Mouse (Mus musculus) heart, adult 18-20 months (tissue): Measurements from ENCODE around the gene Gli2. TPM values are rescaled to one million over a fixed set of nuclear protein-coding genes. Genes with fewer than 3 reads are reported as not detected.

ENCODE experiments used
- DNase-seq, 2 experiments: peaks; one replicate each; pipeline ENCODE4 v3.0.0; 2021 to 2022; ENCODE audit warnings: mixed read lengths in 1 of 2
- total RNA-seq, 2 experiments: library from RNA; stranded (reverse); gene quantifications; 2 replicates each; pipeline ENCODE4 v1.2.3; 2021

Gli2 gene
- total RNA-seq, 2 experiments from 2014 or later = 1.0 to 1.2 TPM

- DNase-seq = no peak
These were observed 113.1 kb downstream of the Gli2 start for GRCm38 (mm10) chr1:118940269-118940840.

- DNase-seq = peak; percentile 44 to 50
These were observed 115.2 kb downstream of the Gli2 start for GRCm38 (mm10) chr1:118938206-118938605.

GRCm38 (mm10) chr1:118936108-118936507 lies 117.3 kb downstream of the Gli2 start:
- no peak for DNase-seq

- DNase-seq = no peak
These were observed 117.9 kb downstream of the Gli2 start for GRCm38 (mm10) chr1:118935518-118935917.

- no peak for DNase-seq
These were observed 121.3 kb downstream of the Gli2 start for GRCm38 (mm10) chr1:118932167-118932566.

GRCm38 (mm10) chr1:118927543-118928354 lies 125.7 kb downstream of the Gli2 start:
- DNase-seq = peak; percentile 55 to 79

GRCm38 (mm10) chr1:118926556-118926955 lies 126.9 kb downstream of the Gli2 start:
- DNase-seq = no peak

- no peak for DNase-seq
These were observed 131.2 kb downstream of the Gli2 start for GRCm38 (mm10) chr1:118922189-118922588.

GRCm38 (mm10) chr1:118917520-118918220 lies 135.7 kb downstream of the Gli2 start:
- DNase-seq = no peak

GRCm38 (mm10) chr1:118916477-118917075 lies 136.8 kb downstream of the Gli2 start:
- peak; percentile 22 to 48 for DNase-seq

GRCm38 (mm10) chr1:118913414-118914385 lies 139.7 kb downstream of the Gli2 start:
- peak in 1 of 2 experiments; percentile 22 for DNase-seq

GRCm38 (mm10) chr1:118912929-118913328 lies 140.5 kb downstream of the Gli2 start:
- DNase-seq = no peak

- no peak for DNase-seq
These were observed 142.0 kb downstream of the Gli2 start for GRCm38 (mm10) chr1:118911427-118911727.

- no peak for DNase-seq
These were observed 142.6 kb downstream of the Gli2 start for GRCm38 (mm10) chr1:118910693-118911426.

- no peak for DNase-seq
These were observed 144.4 kb downstream of the Gli2 start for GRCm38 (mm10) chr1:118909051-118909450.

- no peak for DNase-seq
These were observed 145.8 kb downstream of the Gli2 start for GRCm38 (mm10) chr1:118907574-118907973.

GRCm38 (mm10) chr1:118905319-118905718 lies 148.1 kb downstream of the Gli2 start:
- peak in 1 of 2 experiments; percentile 4 for DNase-seq

GRCm38 (mm10) chr1:118904909-118905308 lies 148.5 kb downstream of the Gli2 start:
- DNase-seq = no peak

GRCm38 (mm10) chr1:118904431-118904830 lies 149.0 kb downstream of the Gli2 start:
- no peak for DNase-seq

- DNase-seq = no peak
These were observed 149.7 kb downstream of the Gli2 start for GRCm38 (mm10) chr1:118903742-118904141.
